Comparison of ENCODE assay signal across 11 mouse cellular contexts in the genomic region with DNA sequence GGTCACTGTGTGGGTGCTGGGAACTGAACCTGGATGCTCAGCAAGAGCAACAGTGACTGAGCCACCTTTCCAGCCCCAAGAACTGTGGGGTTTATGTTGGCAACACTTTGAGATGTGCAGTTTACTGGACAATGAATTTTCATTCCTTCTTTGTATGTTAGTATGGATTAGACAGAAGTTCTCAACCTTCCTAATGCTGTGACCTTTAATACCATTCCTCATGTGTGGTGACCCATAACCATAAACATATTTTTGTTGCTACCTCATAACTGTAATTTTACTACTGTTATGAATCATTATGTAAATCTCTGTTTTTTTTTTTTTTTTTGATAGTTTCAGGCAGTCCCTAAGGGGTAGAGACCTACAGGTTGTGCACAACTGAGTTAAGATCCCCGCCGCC. TPM values are rescaled to one million over a fixed set of nuclear protein-coding genes. Genes with fewer than 3 reads are reported as not detected.
DNase-seq lines count a peak whose midpoint lies in the region; ATAC-seq and TF ChIP-seq lines count a peak whose summit lies in the region.
"Had no signal": no experiment of that assay in that cellular context is flagged by ENCODE, and none has a peak within 500 bp of the region (broad histone marks: within the 10 kb centered on the region; RNA-seq: fewer than 3 reads in every experiment).

No protein-coding gene starts in this region.

- H3K4me1 ChIP-seq in heart, postnatal 0 days (ENCODE audit: control insufficient read depth, insufficient read depth): no peaks in the 10 kb centered on the region
- 0 out of 2 replicates have a peak, but pooled peaks cover 3% of the 10 kb centered on the region for H3K4me1 ChIP-seq in embryonic facial prominence, embryonic 10.5 days
- no peaks in the 10 kb centered on the region; the same call in 1 of the 2 replicates for H3K4me1 ChIP-seq in midbrain, embryonic 10.5 days

- H3K36me3 ChIP-seq in heart, postnatal 0 days (replicated peaks; ENCODE audit: control insufficient read depth, insufficient read depth, low read length): no peaks in the 10 kb centered on the region
- H3K36me3 ChIP-seq in embryonic facial prominence, embryonic 10.5 days (replicated peaks): no peaks in the 10 kb centered on the region
- no peaks in the 10 kb centered on the region for H3K36me3 ChIP-seq in midbrain, embryonic 10.5 days

- no peak for ATAC-seq in heart, postnatal 0 days (ENCODE audit: insufficient read depth, low read depth)

- H3K4me3 ChIP-seq in heart, postnatal 0 days (ENCODE audit: low read depth, low read length): peak overlapping the region; percentile 18; the same call in 1 of the 2 replicates
- H3K4me3 ChIP-seq in embryonic facial prominence, embryonic 10.5 days: peak overlapping the region; percentile 35; the same call in 1 of the 2 replicates
- peak overlapping the region; percentile 36; the same call in 1 of the 2 replicates for H3K4me3 ChIP-seq in midbrain, embryonic 10.5 days
- H3K4me3 ChIP-seq: megakaryocyte, embryonic 14.5 days had no signal

- H3K4me2 ChIP-seq in heart, postnatal 0 days (ENCODE audit: low read depth, low read length): peak overlapping the region; percentile 51

- no peaks in the 10 kb centered on the region for H3K27me3 ChIP-seq in heart, postnatal 0 days (ENCODE audit: control insufficient read depth, insufficient read depth, low read length)
- peaks cover 26% of the 10 kb centered on the region for H3K27me3 ChIP-seq in embryonic facial prominence, embryonic 10.5 days (replicated peaks; ENCODE audit: low read depth, poor library complexity, severe bottlenecking)
- H3K27me3 ChIP-seq in midbrain, embryonic 10.5 days (ENCODE audit: low read depth, poor library complexity, severe bottlenecking): peaks cover 9% of the 10 kb centered on the region

- TF ChIP-seq EP300 in heart, postnatal 0 days (IDR thresholded peaks at IDR 0.05; ENCODE audit: low read depth): no peak

- no peak overlapping the region for H3K27ac ChIP-seq in heart, postnatal 0 days (ENCODE audit: low read depth)
- H3K27ac ChIP-seq in embryonic facial prominence, embryonic 10.5 days (replicated peaks): no peak overlapping the region
- H3K27ac ChIP-seq in midbrain, embryonic 10.5 days (replicated peaks): no peak overlapping the region

- no peak for DNase-seq in heart, postnatal 0 days (ENCODE audit: low spot score)
- no peak for DNase-seq in heart, postnatal 4 days
- peak; percentile 78 for DNase-seq in 3T3-L1 (ENCODE audit: low read depth, low spot score)
- no peak for DNase-seq in embryonic facial prominence, embryonic 10.5 days (ENCODE audit: low spot score)
- DNase-seq in midbrain, embryonic 10.5 days (ENCODE audit: low spot score): no peak
- DNase-seq in cerebellum, adult 11-12 months: no peak
- DNase-seq in T-cell, adult 2 months (ENCODE audit: low spot score): no peak
- no peak for DNase-seq in urinary bladder, postnatal 25 days (ENCODE audit: low spot score)
- DNase-seq: gastrocnemius, postnatal 36 days; retina, postnatal 1 day had no signal

- H3K9me3 ChIP-seq in heart, postnatal 0 days (replicated peaks; ENCODE audit: control insufficient read depth, low read length): no peaks in the 10 kb centered on the region
- no peaks in the 10 kb centered on the region for H3K9me3 ChIP-seq in embryonic facial prominence, embryonic 10.5 days
- no peaks in the 10 kb centered on the region for H3K9me3 ChIP-seq in midbrain, embryonic 10.5 days (replicated peaks)
- H3K9me3 ChIP-seq: megakaryocyte, embryonic 14.5 days had no signal

- 60% methylated on average over 2 of the region's 2 CpGs for WGBS in heart, postnatal 0 days
- 51% methylated on average over 2 of the region's 2 CpGs for WGBS in embryonic facial prominence, embryonic 10.5 days
- 60% methylated on average over 2 of the region's 2 CpGs for WGBS in midbrain, embryonic 10.5 days

- no peak overlapping the region for H3K9ac ChIP-seq in heart, postnatal 0 days (replicated peaks; ENCODE audit: low read depth, low read length)

- no peak for TF ChIP-seq CTCF in heart, postnatal 0 days (IDR thresholded peaks at IDR 0.05; ENCODE audit: low read depth)

RNA-seq across cellular contexts. Expression of gene Med15, which starts 1.0 kb away (rescaled TPM):
- total RNA-seq in heart, postnatal 0 days (2014; rRNA removed; ENCODE audit: low replicate concordance): 40.2 and 63.7 TPM in 2 replicates
- 18.0 and 18.6 TPM in 2 replicates for polyA plus RNA-seq in heart, postnatal 0 days (2015; fragmentation: Nextera tagmentation; extraction: Ambion mirVana)
- 10 to 100 TPM; 40.4 to 44.4 TPM for total RNA-seq in heart, postnatal 4 days (2021)
- polyA plus RNA-seq in embryonic facial prominence, embryonic 10.5 days (2016; fragmentation: Nextera tagmentation; extraction: Ambion mirVana): 50.3 and 50.5 TPM in 2 replicates
- polyA plus RNA-seq in midbrain, embryonic 10.5 days (2016; fragmentation: Nextera tagmentation; extraction: Ambion mirVana): 45.2 and 47.8 TPM in 2 replicates

RNA-seq across cellular contexts. Expression of gene Klhl22, which starts 25.8 kb away (rescaled TPM):
- total RNA-seq in heart, postnatal 0 days (2014; rRNA removed; ENCODE audit: low replicate concordance): 42.0 and 47.4 TPM in 2 replicates
- polyA plus RNA-seq in heart, postnatal 0 days (2015; fragmentation: Nextera tagmentation; extraction: Ambion mirVana): 21.7 and 23.0 TPM in 2 replicates
- 10 to 100 TPM; 24.6 to 25.1 TPM for total RNA-seq in heart, postnatal 4 days (2021)
- polyA plus RNA-seq in embryonic facial prominence, embryonic 10.5 days (2016; fragmentation: Nextera tagmentation; extraction: Ambion mirVana): 64.9 and 72.8 TPM in 2 replicates
- 52.6 and 57.4 TPM in 2 replicates for polyA plus RNA-seq in midbrain, embryonic 10.5 days (2016; fragmentation: Nextera tagmentation; extraction: Ambion mirVana)
